Mouse (Mus musculus): ENCODE results near the gene Prss33.
"Not testable (repeated sequence)": the region's sequence is repeated elsewhere in the genome, so short reads cannot be mapped to it uniquely, and the experiment has no call there.

Prss33 gene

DNA sequence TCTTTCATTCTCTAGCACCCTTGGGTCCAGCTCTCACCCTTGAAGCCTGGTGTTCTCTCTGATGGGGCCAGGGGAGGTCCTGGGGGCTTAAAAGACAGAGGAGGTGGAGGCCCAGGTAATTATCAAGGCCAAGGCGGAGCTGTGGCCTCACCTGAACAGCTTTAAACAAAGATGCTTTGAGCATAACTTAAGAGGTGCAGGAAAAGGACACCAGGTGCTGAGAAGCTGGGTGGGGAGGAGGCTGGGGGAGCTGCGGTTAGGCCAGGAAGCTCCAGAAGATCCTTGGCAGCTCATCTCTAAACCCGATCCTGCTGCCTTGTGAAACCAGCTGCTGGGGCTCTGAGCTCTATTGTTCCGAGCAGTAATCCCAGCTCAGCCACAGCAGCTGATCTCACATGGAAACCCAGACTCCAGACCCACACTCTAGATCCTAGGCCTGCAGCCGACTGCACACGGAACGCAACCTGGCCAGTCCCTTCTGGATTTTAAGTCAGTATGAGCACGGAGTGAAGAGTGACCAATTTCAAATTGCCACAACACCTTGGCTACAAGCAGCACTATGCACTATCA, at the start of gene Prss33:
TSS of gene Prss33 (minus strand) at position 51 of the 570 bp plus-strand sequence.
- DNase-seq (ENCODE audit: low spot score): no peak

GRCm38 (mm10) chr17:23880576-23880975, 44.7 kb upstream of the Prss33 start, which contains the start of the genes Dcpp1 and Dcpp2:
Gene Dcpp1 (plus strand): TSS chr17:23880876.
Gene Dcpp2 (plus strand): TSS chr17:23880880.
- not testable (repeated sequence) for DNase-seq (ENCODE audit: low spot score)

- peak; percentile 80 for DNase-seq (ENCODE audit: low spot score)
Measured at GRCm38 (mm10) chr17:23877166-23877565, 41.3 kb upstream of the Prss33 start.

GRCm38 (mm10) chr17:23876741-23877140, 40.9 kb upstream of the Prss33 start:
- DNase-seq (ENCODE audit: low spot score): peak; percentile 86

- peak; percentile 46 for DNase-seq (ENCODE audit: low spot score)
Measured at GRCm38 (mm10) chr17:23873884-23874856, 38.3 kb upstream of the Prss33 start.

- no peak for DNase-seq (ENCODE audit: low spot score)
Measured at GRCm38 (mm10) chr17:23868513-23868912, 32.7 kb upstream of the Prss33 start.

DNA sequence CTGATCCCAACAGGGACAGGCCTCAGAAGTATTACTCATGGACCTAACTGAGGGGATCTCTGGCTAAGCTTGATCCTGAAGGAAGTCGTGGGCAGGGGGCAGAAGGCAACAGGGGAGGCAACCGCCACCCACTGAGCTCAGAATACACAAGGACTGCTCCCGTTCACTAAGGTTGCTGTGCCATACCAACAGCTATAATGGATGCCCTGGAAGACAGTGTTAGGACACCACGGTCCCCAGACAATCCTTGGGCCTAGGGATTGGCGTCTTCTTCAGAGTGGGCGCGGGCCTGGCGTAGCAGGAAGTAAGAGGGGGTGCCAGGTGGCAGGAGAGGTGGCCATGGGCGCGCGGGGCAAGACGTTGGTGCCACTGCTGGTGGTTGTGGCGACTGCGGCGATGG, 31.9 kb upstream of the Prss33 start, which contains the start of gene Prss21:
TSS of gene Prss21 (plus strand) at position 301 of the 400 bp plus-strand sequence.
- DNase-seq (ENCODE audit: low spot score): no peak

DNA sequence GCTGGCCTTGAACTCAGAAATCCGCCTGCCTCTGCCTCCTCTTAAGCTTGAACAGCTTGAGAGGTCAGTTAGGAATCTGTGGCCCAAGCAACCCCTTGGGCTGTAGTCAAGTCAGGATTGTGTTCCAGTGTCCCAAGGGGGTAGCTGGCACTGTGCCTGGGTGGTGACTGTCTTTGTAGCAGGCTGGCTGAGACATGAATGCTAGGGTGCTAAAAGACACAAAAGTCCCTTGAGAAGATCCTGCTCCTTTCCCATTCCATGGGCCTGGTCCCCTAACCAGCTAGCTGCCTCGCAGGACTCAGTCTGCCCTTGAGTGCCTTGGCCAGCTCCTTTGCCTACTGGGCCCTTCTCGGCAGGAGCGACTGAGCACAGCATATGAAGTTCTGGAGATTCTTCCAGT, 27.1 kb upstream of the Prss33 start:
- DNase-seq (ENCODE audit: low spot score): no peak

- no peak for DNase-seq (ENCODE audit: low spot score)
Measured at GRCm38 (mm10) chr17:23857913-23858312, 22.1 kb upstream of the Prss33 start.

DNA sequence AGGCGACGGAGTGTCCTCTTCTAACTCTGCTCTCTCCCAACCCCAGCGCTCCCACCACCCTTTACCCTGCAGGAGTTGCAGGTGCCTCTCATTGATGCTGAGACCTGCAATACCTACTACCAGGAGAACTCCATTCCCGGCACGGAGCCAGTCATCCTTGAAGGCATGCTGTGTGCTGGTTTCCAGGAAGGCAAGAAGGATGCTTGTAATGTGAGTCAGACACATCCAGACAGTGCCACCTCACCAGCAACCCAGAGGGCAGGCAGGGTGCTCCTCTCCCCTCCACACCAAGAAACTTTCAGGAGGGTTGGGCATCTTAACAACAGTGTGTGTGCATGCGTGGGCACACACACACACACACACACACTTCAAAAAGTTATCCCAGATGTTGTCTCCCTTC, 21.3 kb upstream of the Prss33 start:
- no peak for DNase-seq (ENCODE audit: low spot score)

GRCm38 (mm10) chr17:23854229-23854765, 18.4 kb upstream of the Prss33 start:
- DNase-seq (ENCODE audit: low spot score): no peak

DNA sequence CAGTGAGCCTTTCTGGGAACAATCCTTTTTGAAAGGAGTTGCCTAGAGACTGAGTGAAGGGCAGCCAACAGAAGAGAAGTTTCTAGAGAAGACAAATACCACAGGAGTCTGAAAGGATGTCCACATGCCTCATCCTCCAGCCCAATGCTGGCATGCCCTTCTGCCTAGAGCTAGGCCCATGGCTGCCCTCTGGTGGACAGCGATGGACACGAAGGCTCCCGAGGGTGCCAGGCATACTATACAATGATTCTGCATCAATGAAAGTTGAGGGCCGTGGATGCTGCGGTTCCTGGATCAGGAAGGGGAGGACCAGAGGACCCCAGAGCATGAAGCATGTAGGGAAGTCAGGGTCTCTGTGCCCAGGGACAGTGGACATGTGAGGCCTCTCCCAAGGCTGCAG, 17.4 kb upstream of the Prss33 start:
- DNase-seq (ENCODE audit: low spot score): peak; percentile 42

GRCm38 (mm10) chr17:23850853-23851749, 15.2 kb upstream of the Prss33 start:
- peak; percentile 62 for DNase-seq (ENCODE audit: low spot score)

- DNase-seq (ENCODE audit: low spot score): no peak
Measured at GRCm38 (mm10) chr17:23850028-23850427, 14.2 kb upstream of the Prss33 start.

GRCm38 (mm10) chr17:23843812-23844273, 8.0 kb upstream of the Prss33 start, which contains the start of the genes Prss32 and Prss41:
Gene Prss32 (plus strand): TSS chr17:23843855.
Gene Prss41 (minus strand): TSS chr17:23844172.
- peak; percentile 82 for DNase-seq (ENCODE audit: low spot score)

GRCm38 (mm10) chr17:23843141-23843811, 7.4 kb upstream of the Prss33 start:
- peak; percentile 55 for DNase-seq (ENCODE audit: low spot score)

DNA sequence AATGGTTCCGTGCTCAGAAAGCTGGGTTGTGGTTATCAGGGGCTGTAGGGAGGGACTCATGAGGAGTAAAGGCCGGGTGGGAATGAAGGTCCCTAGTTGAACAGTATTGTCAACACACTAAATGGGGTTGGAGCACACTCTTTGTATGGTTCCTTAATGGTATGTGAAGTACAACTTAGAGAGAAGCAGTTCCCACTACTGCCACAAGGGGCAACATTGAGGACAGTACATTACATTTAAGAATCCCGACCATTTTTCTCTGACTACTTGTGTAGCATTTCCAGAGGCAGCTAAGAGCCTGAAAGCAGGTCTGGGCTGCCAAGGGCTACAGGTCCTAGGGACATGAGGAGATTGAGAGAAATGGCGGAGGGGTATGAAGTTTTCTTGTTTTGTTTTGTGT, 5.3 kb upstream of the Prss33 start:
- peak; percentile 37 for DNase-seq (ENCODE audit: low spot score)

- no peak for DNase-seq (ENCODE audit: low spot score)
Measured at GRCm38 (mm10) chr17:23831201-23831600, 4.7 kb downstream of the Prss33 start.

GRCm38 (mm10) chr17:23829064-23829619, 6.7 kb downstream of the Prss33 start, which contains the start of gene Elob:
Gene Elob (minus strand): TSS chr17:23829136.
- DNase-seq (ENCODE audit: low spot score): peak; percentile 87

DNA sequence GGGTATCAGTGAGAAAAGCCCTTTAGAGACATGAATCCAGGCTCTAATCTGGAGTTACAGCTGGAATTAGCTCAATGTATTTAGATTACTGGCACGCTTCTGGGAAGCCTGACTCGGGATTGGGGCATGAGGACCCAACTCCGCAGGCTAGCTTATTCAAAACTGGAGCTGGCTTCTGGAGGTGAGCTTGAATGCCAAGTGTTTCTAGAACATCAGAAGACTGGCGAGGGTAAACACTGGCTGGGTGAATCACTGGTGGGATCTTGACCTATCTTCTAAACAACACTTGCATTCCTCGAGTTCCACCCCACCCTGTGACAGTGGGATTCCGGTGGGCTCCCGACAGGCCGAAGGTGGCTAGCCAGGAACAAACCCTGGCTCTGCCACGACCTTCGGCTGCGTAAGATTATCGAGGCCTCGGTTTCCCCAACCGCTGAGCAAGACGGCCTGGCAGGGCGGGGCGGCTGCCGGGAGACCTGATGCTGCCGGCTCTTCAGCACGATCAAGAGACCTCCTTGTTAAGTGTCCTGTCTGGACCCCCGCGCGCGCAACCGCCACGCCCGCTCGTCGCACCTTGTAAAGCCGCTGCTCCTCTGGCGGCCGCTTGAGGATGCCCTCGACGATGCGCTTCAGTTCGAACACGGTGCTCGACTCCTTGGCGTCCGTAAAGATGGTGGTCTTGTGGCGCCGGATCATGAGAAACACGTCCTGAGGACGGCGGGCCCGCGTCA, 7.4 kb downstream of the Prss33 start:
- peak; percentile 74 for DNase-seq (ENCODE audit: low spot score)
